In the genomic region with DNA sequence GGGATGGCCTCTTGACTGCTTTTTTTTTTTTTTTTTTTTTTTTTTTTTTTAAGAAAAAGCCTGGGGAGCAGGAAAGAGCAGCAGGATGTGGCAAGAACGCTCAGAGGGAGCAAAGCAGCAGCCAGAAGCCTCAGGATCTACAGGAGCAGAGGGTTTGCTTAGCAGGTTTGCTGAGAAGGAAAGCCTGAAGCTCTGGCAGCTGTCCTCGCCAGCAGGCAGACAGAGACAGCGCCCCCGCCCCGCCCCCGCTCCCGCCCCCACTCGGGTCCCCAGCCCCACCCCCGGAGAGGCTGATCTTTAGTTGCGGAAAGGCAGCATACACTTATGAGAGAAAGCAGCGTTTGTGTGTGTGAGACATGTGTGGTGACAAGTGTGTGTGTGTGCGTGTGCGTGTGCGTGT, we compare ENCODE assay signal across 8 mouse cellular contexts. TPM values are rescaled to one million over a fixed set of nuclear protein-coding genes. Genes with fewer than 3 reads are reported as not detected.
DNase-seq lines count a peak whose midpoint lies in the region; ATAC-seq and TF ChIP-seq lines count a peak whose summit lies in the region.

No protein-coding gene starts in this region.

- H3K4me3 ChIP-seq in limb, embryonic 14.5 days (replicated peaks; ENCODE audit: low read length): 0 out of 2 replicates have a peak overlapping the region, but pooled peaks have one; percentile 0
- H3K4me3 ChIP-seq in stomach, embryonic 16.5 days (replicated peaks; ENCODE audit: low read length): peak overlapping the region; percentile 11; the same call in 1 of the 2 replicates

- peaks cover 4% of the 10 kb centered on the region; the same call in 1 of the 2 replicates for H3K4me1 ChIP-seq in limb, embryonic 14.5 days (ENCODE audit: control insufficient read depth, insufficient read depth, low read length)
- peaks cover 4% of the 10 kb centered on the region for H3K4me1 ChIP-seq in stomach, embryonic 16.5 days (ENCODE audit: control insufficient read depth, insufficient read depth, low read length)

- peak overlapping the region; percentile 31; the same call in 1 of the 2 replicates for H3K4me2 ChIP-seq in limb, embryonic 14.5 days (replicated peaks; ENCODE audit: low read depth, low read length, severe bottlenecking)
- peak overlapping the region; percentile 46 for H3K4me2 ChIP-seq in stomach, embryonic 16.5 days (ENCODE audit: low read depth, low read length)

- peak; percentile 29 for DNase-seq in embryo, embryonic 9.5 days (ENCODE audit: extremely low spot score)
- DNase-seq in embryo, embryonic 10 days (ENCODE audit: low spot score): no peak
- DNase-seq in right cerebral cortex, postnatal 14 days: peak; percentile 23
- no peak for DNase-seq in right cerebral cortex, adult 18-20 months
- DNase-seq in limb, embryonic 14.5 days (ENCODE audit: low spot score): peak; percentile 41
- DNase-seq in urinary bladder, adult 2 months (ENCODE audit: low spot score): no peak
- no peak for DNase-seq in urinary bladder, postnatal 4 days (ENCODE audit: low spot score in 2 of 2)

- no peaks in the 10 kb centered on the region for H3K36me3 ChIP-seq in limb, embryonic 14.5 days (ENCODE audit: control insufficient read depth, insufficient read depth, low read length)
- no peaks in the 10 kb centered on the region for H3K36me3 ChIP-seq in stomach, embryonic 16.5 days (ENCODE audit: control insufficient read depth, insufficient read depth, low read length)

- no peak overlapping the region for H3K27ac ChIP-seq in limb, embryonic 14.5 days (replicated peaks; ENCODE audit: low read depth, low read length)
- no peak overlapping the region for H3K27ac ChIP-seq in stomach, embryonic 16.5 days (ENCODE audit: low read length)

- H3K9ac ChIP-seq in limb, embryonic 14.5 days (ENCODE audit: low read depth, low read length, severe bottlenecking): no peak overlapping the region
- H3K9ac ChIP-seq in stomach, embryonic 16.5 days (ENCODE audit: low read length): peak overlapping the region; percentile 48

- no peak for TF ChIP-seq POLR2A in limb, embryonic 14.5 days (IDR thresholded peaks at IDR 0.05; ENCODE audit: borderline replicate concordance, extremely low read depth, insufficient read depth, insufficient read length)

- WGBS in limb, embryonic 14.5 days: 19% methylated on average over 14 of the region's 14 CpGs
- 19% methylated on average over 14 of the region's 14 CpGs for WGBS in stomach, embryonic 16.5 days

- peak; percentile 39; the same call in 1 of the 2 replicates for ATAC-seq in limb, embryonic 14.5 days (ENCODE audit: low FRiP score, low read depth)
- ATAC-seq in stomach, embryonic 16.5 days (ENCODE audit: insufficient read depth, low FRiP score): no peak

- H3K9me3 ChIP-seq in limb, embryonic 14.5 days (ENCODE audit: control insufficient read depth, low read length): no peaks in the 10 kb centered on the region
- no peaks in the 10 kb centered on the region for H3K9me3 ChIP-seq in stomach, embryonic 16.5 days (replicated peaks; ENCODE audit: control insufficient read depth, low read length)

- no peaks in the 10 kb centered on the region for H3K27me3 ChIP-seq in limb, embryonic 14.5 days (ENCODE audit: control insufficient read depth, insufficient read depth, low read length)
- H3K27me3 ChIP-seq in stomach, embryonic 16.5 days (ENCODE audit: control insufficient read depth, insufficient read depth, low read length): no peaks in the 10 kb centered on the region

RNA-seq across cellular contexts. Expression of a gene that starts 19.7 kb away (rescaled TPM):
- polyA plus RNA-seq in limb, embryonic 14.5 days (2012; rRNA removed): 16.3 and 24.9 TPM in 2 replicates
- 46.5 and 51.2 TPM in 2 replicates for polyA plus RNA-seq in limb, embryonic 14.5 days (2014; fragmentation: Nextera tagmentation; extraction: Ambion mirVana)
- polyA plus RNA-seq in stomach, embryonic 16.5 days (2015; fragmentation: Nextera tagmentation; extraction: Ambion mirVana): 34.0 and 41.0 TPM in 2 replicates
- 16.4 TPM in 2 replicates for polyA plus RNA-seq in urinary bladder, adult 2 months (2012; rRNA removed)

RNA-seq across cellular contexts. Expression of a gene that starts 40.0 kb away (rescaled TPM):
- polyA plus RNA-seq in limb, embryonic 14.5 days (2012; rRNA removed): 24.6 and 26.7 TPM in 2 replicates
- polyA plus RNA-seq in limb, embryonic 14.5 days (2014; fragmentation: Nextera tagmentation; extraction: Ambion mirVana): 36.2 and 40.2 TPM in 2 replicates
- polyA plus RNA-seq in stomach, embryonic 16.5 days (2015; fragmentation: Nextera tagmentation; extraction: Ambion mirVana): 26.7 and 27.5 TPM in 2 replicates
- polyA plus RNA-seq in urinary bladder, adult 2 months (2012; rRNA removed): 29.5 and 31.1 TPM in 2 replicates

Comparison
In these comparisons a context has a peak if more than half of its experiments do, and no peak if none do; other contexts are left out.
1. DNase-seq: peak in embryo, embryonic 9.5 days (single experiment), right cerebral cortex, postnatal 14 days (single experiment) and limb, embryonic 14.5 days (single experiment); none in embryo, embryonic 10 days (single experiment), right cerebral cortex, adult 18-20 months (single experiment), urinary bladder, adult 2 months (single experiment) and urinary bladder, postnatal 4 days (0 of 2).